Mouse (Mus musculus): ENCODE results near the gene Cnbd2. TPM values are rescaled to one million over a fixed set of nuclear protein-coding genes. Genes with fewer than 3 reads are reported as not detected.
A peak's percentile ranks its signal among the peaks of the same experiment; 100 is the strongest.

Cnbd2 gene
- total and polyA plus RNA-seq, 3 experiments, result 0.59 to 2.2 (median 1.7) TPM

DNA sequence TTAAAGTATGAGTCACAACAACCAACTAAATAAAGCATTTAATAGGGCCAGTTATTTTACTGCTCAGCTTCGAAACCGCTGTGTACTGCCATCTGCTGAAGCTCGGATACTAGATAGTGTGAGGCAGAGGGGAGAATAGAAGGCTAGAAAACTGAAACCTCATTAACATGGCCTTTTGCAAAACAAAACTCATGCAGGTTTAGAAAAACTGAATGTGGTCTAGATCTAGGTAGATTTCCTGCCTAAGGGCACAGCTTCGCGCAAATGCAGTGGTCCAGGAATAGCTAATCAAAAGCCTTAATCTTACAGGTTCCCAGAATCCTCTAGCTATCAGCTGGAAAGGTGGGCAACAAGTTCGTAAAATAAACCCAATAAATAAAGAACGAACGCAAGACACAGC, 658 bp upstream of the Cnbd2 start:
- DNase-seq, result no peak

DNA sequence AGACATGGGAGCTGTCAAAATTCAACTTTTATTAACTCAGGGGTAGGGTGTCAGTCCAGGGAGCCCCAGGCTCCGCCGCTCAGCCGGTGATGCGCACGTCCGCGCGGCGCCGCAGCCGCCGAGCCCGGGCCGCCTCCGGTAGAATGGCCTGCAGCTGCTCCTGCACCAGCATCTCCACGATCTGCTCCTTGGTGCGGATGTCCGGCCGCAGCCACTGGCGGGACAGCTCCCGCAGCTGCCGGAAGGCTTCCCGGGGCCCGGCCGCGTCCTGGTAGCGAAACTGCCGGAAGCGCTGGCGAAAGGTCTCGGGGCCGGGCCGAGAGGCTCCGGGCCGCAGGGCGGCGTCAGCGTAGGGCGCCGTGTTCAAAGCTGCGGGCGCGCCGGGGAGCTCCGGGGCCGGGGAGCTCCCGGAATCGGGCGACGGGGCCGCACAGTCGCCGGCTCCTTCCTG, 233 bp upstream of the Cnbd2 start:
- DNase-seq, result peak; percentile 84

DNA sequence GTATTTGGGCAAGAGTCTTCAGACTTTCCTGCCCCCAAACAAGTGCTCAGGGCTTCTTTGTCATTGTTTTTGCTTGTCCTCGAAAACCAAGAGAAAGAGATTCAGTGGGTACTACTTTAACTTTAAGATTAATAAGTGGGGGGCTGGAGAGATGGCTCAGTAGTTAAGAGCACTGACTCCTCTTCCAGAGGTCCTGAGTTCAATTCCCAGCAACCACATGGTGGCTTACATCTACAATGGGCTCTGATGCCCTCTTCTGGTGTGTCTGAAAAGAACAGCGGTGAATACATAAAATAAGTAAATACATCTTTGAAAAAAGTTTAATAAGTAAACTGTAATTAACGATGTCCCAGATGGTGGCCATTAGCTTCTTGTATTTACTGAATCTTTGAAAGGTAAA, 1.1 kb downstream of the Cnbd2 start:
- no peak for DNase-seq

DNA sequence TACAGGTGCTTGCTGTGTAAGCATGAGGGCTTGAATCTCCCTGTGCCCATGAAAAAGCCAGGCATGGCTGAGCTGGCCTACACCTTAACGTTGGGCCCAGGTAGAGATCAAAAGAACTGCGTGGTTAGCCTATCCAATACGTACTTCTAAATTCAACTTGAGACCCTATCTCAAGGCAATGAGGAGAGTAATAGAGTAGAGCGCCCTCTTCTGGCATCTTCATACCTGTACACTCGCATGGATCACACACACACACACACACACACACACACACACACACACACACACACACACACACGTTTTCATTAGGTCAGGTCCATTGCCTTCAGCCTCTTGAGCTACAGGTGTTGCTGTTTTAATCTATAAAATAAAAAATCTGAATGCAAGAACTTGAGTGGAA, 2.7 kb downstream of the Cnbd2 start:
- no peak for DNase-seq

DNA sequence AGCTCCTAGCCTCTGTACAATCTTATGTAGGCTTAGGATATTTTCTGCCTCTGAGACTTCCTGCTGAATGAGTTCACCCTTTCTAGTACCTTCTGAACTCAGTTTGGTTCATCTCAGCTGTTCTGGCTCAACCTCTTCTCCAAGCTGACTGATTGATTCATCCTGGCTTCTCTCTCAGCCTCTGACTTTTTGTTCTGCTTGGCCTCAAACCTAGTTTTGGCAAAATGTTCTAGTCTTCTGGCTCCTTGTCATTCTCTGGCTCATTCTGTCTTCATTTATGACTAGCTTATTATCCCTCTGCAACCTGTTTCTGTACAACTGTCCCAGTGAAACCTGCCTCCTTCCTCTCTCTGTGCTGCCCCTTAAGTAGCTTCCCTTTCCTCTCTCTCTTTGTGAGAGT, 6.4 kb downstream of the Cnbd2 start:
- DNase-seq, result no peak

DNA sequence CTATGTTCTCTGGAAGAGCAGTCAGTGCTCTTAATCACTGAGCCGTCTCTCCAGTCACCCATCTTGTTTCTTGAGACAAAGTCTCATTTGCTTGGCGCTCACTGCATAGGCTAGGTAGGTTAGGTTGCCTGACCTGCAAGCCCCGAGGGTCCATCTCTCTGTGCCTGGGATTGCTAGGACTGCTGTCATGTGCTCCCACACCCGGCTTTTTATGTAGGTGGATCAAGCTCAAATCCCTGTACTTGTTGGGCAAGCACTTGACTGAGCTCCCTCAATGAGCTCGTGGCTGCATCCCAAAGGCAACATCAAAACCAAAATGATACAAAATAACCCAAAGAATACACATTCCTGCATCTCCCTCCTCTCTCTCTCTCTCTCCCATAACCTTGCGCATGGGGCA, 9.4 kb downstream of the Cnbd2 start:
- no peak for DNase-seq

DNA sequence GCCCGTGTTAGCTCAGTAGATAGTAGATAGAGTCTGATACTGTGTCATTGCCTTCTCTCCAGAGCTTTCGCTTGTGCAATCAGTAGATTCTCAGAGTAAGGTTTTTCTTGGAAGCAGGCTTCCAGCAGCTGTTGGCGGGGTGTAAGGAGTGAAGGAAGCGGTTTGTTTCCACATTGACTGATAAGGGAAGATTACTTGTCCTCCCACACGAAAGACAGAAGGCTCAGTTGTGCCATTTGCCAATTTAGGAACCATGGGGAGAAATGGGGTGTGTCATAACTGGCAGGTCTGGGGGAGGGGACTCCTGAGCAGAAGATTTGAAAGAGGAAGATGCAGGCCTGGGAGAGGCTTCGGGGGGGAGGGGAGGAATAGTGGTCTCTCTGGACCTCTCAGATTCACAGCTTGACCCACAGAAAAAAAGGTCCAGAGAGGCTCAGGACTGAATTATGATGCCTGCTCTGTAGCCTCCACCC, 12.1 kb downstream of the Cnbd2 start:
- DNase-seq, result peak; percentile 41

DNA sequence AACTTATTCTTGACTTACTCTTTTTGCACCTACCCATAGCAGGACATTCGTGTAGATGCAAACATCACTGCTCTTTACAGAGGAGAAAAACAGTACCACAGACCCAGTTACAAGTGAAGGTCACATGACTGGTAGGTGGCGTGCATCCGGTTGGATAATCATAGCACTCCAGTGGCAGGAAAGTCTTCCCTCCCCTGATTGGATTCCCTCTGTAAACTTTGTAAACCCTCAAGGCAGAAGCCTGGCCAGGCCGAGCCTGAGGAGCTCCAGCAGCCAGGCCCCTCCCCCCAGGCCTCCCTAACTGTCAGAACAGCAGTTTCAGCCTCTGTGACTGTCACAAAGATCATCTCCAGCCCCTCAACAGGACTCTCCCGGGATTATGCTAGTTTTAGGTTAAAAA, 12.6 kb downstream of the Cnbd2 start:
- peak; percentile 29 for DNase-seq

DNA sequence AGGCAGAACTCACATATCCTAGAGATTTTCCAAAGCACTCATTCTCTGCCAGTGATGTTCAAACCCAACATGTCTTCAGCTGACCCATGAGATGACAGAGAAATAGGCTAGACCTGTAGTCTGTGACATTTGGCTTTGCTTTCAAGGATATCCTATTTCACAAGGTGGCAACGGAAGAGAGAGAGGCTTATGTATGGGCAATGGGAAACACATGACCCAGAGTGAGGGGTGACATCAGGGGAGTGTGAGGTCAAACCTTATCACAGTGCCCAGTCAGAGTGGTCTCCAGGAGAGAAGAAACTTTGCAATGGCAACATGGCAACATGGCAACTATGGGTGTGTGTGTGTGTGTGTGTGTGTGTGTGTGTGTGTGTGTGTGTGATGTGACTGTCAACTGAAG, 18.6 kb downstream of the Cnbd2 start:
- no peak for DNase-seq

DNA sequence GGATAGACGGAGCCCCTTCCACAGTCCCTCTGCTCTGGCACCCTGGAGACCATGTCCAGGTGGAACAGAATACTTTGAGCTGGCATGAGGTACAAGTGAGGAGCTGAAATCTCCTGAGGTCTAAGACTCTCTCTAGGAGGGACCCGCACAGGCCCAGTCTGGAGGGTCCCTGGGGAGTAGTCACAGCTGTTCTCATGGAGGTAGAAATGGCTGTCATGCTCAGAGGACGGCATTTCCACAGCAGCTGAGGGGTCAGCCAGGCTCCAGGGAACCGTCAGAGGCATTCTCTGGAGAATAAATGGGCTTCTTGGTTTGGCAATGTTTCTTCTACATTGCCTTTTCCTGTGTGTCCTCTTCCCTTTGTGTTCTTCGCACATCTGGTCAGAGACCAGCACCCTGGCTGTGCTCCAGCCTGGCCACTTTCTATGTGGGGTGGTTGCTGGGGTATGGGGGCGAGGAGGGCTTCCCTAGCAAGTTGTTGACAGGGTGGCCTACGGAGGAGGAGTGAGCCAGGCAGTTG, 19.4 kb downstream of the Cnbd2 start:
- DNase-seq, result no peak

DNA sequence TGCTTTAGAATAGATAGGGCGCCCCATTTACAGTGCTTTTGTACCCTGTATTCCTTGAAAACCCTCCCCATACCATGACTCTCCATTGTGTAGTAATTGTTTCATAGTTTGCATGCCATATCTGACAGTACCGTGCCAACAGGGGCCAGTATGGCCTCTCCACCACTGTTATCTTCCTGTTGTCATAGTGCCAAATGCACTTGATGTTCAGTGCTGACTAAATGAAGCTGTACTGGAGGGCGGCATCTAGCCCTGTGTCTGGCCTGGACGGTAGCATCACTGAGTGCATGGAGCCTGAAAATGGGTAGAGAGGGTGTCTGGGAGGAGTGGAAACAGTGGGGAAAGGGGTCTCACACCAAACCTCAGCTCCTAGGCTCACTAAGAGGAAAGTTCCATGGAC, 28.0 kb downstream of the Cnbd2 start:
- no peak for DNase-seq

DNA sequence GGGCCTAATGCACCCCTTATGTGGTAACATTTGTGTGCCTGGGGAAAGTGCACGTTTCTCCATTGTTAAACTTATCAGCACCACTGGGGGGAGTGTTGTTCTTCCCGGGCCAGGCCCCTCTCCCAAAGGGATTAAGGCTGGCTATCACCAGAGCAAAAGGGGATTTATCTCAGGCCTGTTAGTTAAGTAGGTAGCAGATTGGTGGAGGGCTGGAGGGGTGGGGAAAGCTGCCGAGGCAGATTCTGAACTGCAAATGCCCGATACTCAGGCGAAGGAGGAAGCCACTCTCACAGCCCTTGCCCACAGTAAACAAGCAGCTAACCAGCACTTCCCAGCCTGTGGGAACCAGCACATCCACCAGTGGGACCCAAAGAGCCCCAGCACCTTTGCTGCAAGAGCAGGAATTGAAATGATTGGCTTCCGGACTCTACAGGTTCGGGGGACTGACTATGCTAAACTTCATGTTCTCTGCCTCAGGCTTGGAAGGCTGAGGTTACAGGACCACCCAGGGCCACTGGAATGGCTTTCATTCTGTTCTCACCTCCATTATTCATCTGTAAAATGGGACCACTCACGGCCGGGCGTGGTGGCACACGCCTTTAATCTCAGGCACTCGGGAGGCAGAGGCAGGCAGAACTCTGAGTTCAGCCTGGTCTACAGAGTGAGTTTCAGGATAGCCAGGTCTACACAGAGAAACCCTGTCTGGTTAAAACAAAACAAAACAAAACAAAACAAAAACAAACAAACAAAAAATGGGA, 32.9 kb downstream of the Cnbd2 start:
- DNase-seq, result peak; percentile 34

DNA sequence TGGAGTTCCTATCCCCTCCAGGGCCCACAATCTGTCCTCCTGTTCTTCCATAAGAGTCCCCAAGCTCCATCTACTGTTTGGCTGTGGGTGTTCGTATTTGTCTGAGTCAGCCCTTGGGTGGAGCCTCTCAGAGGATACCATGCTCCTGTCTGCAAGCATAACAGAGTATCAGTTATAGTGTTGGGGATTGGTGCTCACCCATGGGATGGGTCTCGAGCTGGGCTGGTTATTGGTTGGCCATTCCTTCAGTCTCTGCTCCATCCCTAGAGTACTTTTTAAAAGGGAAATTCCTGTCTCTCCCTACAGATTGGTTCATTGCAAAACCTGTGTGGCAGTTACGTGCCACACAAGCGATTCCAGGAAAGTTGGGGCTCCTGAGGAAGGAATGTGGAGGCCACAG, 36.7 kb downstream of the Cnbd2 start:
- no peak for DNase-seq

DNA sequence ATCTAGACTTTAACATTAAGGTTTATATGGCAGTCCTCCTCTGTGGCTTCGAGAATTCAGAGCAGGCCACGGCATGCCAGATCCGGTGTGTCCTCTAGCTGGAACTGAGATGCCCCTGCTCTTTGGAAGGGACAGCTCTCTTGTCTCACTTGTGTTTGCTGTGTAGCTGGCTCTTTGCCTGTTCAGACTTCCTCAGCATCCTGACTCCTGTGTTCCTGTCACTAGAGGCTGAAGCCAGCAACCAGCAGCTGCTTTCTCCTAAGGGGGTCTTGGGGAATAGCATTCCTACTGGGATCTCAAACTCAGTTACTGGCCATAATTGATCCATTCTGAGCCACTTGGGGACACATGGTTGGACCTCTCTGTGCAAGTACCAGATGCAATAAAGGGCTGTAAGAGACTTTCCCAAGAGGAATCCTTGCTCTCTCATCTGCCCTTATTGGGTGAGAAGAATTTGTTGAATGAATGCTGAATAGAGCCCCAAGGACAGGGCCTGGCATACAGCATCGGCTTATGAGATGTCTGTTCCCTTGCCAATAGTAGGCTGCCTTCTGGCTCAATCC, 37.3 kb downstream of the Cnbd2 start:
- no peak for DNase-seq

DNA sequence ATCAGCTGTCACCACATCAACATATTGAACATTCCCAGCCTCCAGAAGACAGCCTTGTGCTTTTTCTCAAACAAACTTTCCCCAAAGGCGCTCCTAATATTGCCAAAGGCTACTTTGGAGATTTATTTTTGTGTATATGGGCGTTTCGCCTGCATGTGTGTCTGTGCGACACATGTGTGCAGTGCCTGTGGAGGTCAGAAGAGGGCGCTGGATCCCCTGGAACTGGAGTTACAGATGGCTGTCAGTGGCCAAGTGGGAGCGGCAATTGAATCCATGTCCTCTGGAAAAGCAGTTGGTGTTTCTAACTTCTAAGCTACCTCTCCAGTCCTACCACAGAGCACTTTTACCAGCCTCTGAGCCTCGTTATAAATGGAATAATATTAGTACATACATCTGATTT, 39.1 kb downstream of the Cnbd2 start:
- DNase-seq, result no peak

DNA sequence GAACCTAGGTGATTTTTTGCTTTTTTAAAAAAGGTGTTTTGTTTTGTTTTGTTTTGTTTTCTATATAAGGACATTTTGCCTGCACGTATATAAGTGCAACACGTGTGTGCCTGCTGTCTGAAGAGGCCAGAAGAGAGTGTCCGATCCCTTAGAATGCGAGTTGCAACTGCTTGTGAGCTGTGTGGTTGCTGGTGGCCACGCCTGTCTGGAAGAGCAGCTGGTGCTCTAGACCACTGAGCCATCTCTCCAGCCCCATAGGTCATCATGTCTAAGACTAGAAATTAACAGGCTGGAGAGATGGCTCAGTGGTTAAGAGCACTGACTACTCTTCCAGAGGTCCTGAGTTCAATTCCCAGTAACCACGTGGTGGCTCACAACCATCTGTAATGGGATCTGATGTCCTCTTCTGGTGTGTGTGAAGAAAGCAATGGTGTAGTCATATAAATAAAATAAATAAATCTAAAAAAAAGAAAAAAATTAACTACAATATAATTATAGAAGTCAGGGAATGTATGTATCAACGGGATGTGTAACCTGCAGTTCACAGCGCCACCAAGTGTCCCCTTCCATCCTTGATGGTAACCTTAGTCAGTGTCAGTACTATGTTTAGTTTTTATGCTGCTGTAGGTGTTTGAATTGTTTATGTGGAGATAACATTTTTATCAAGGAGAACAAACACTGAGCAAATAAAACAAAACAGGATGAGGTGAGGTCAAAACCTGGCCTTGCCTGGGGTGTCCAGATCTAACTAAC, 40.5 kb downstream of the Cnbd2 start:
- DNase-seq, result no peak

DNA sequence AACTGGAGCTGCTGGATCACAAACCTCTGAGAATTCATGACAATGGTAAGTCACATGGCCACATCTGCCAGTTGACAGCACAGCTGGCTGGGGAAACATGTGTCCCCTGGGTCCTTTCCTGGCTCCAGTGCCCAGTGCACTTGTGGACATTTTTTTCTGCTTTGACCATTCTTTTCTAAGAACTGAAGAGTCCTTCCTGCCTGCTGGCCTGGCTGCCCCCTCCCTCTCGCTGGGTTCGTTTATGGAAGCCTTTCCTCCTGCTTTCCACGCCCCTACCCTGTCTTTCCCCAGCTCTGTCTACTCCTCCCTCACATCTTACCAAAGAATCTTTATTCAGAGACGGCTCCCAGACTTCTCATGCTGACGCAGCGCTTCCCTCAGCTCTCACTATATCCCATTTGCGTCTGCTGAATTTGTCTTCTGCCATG, 41.2 kb downstream of the Cnbd2 start:
- peak; percentile 27 for DNase-seq

DNA sequence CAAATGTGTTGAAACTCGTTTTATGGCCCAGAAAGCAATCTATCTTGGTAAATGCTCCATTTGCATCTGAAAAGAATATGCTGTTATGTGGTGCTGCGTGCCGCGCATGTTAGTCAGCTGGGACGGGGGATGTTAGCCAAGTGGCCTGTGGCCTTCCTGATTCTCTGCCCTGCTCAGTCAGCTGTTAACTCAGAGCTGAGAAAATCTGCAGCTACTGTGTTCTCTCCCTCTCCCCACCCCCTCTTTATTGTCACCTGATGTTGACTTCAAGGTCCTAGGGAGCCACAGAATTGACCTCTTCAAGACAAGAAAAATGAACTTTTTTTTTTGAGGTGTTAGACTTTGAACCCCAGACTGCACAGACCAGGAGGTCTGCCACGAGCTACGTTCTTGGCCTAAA, 43.9 kb downstream of the Cnbd2 start:
- no peak for DNase-seq

DNA sequence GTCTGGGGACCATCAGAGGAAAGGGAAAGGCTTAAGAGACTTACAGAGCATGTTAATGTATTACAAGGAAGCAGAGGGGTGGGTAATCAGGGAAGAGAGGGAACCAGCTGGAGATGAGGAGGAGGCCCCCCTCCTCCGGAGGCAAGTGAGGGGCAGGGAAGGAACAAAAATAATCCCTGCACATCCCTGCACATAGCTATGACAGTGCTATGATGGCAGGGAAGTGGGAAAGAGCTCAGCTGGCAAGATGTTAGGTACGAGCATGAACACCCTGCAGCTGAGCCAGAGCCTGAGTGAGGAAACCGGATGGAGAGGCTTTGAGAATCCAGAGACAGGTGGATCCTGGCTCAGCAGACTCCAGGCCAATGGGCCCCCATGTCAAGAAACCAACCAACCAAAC, 56.4 kb downstream of the Cnbd2 start:
- no peak for DNase-seq

DNA sequence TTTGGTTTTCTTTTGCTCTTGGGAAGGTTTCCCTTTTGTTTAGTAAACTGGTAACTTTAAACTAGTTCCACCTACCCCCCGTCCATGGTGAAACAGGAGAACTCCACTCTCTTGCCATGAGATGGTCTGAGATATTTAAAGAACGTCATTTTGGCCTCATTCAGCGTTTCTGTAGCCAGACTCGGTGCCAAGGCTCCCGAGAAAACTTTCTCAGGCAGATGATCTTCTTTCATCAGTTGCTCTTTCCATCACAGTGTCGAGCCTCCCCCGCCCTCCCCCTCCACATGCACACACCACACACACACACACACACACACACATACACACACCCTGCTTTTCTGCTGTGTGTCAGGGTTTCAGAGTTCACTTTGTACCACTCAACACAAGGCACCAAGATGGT, 58.8 kb downstream of the Cnbd2 start:
- DNase-seq, result no peak

DNA sequence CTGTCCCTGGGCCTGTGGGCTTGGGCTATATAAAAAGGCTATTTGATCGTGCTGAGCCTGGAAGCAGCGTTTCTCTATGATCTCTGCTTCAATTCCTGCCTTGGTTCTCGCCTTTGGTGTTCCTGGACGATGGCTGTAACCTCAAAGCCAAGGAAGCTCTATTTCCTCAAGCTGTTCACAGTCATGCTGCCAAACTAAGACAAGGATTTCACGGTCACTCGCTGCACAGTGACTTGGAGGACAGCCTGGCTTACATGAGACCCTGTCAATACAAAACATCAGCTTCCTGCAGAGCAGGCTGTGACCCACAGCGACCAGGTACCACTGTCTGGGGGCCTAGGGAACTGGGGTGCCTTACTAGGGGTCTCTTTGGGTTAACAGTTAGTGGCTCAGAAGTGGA, 64.9 kb downstream of the Cnbd2 start:
- DNase-seq, result no peak

DNA sequence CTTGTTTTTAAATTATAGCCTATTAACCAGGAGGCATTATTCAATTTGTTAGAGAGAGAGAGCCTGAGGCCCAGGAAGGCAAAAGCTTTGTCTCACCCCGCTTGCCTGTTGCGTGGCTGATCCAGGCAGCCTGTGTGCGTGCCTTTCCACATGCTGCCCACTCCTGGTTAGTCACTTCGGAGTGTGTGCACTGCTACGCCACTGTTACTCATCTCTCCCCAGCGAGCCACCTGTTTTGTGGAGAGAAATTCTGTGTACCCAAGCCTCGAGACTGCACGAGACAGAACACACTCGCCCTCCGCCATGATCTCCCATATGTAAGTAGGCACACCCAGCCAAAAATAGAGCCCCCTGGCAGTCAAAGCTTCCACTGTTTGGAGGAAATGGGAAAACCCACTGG, 67.8 kb downstream of the Cnbd2 start:
- DNase-seq, result no peak

DNA sequence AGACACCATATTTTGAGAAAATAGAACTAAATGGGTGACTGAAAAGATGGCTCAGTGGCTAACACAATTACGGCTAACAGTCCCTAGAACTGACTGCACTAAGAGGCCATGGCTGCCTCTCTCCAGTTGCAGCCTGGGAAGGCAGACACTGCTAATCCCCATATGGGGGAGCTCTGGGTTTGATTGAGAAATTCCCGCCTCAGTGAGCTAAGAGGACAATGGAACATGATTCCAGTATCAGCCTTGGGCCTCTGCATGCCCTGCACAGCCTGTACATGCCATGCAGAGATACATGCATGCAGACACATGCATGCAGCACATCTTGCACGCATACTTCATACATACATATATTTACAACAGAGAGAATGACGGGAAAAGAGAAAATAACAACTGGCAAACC, 69.3 kb downstream of the Cnbd2 start:
- DNase-seq, result no peak
